Mouse (Mus musculus) liver, adult 2 months (tissue): ENCODE measurements at regions not wholly inside any gene's neighbourhood (a gene's known extent, or its start where the extent isn't known, plus 50 kb on each side); places are given as distances from the start of the nearest gene placed in this dataset.
A peak's percentile ranks its signal among the peaks of the same experiment; 100 is the strongest.

Experiments used
- DNase-seq: peaks from one replicate; pipeline ENCODE4 v3.0.0-alpha.2; 2011; ENCODE audit warnings: low read depth, low spot score; ENCODE audit errors: extremely low read depth
- H3K27ac ChIP-seq: fragments of 200-500 bp; replicated peaks from 2 replicates; pipeline ENCODE4 v1.5.1; 2012; ENCODE audit warnings: low read depth, mild to moderate bottlenecking, control low read depth, inconsistent platforms, low read length; ENCODE audit not compliant: insufficient read depth
- H3K27me3 ChIP-seq: fragments of 200-500 bp; 2 replicates; pipeline ENCODE4 v1.6.1; 2012; ENCODE audit warnings: mild to moderate bottlenecking, moderate library complexity, low read length, inconsistent platforms; ENCODE audit not compliant: control insufficient read depth, insufficient read depth
- H3K36me3 ChIP-seq: fragments of 200-500 bp; 2 replicates; pipeline ENCODE4 v1.6.1; 2012; ENCODE audit warnings: low read length, inconsistent platforms; ENCODE audit not compliant: control insufficient read depth, insufficient read depth
- H3K4me1 ChIP-seq: fragments of 200-500 bp; 2 replicates; pipeline ENCODE4 v1.6.1; 2011; ENCODE audit warnings: low read length; ENCODE audit not compliant: control insufficient read depth, insufficient read depth
- H3K4me3 ChIP-seq: fragments of 200-500 bp; 2 replicates; pipeline ENCODE4 v1.5.1; 2011; ENCODE audit warnings: low read depth, mild to moderate bottlenecking, control low read depth, low read length, moderate library complexity; ENCODE audit not compliant: insufficient read depth
- H3K79me2 ChIP-seq: fragments of 200-500 bp; 2 replicates; pipeline ENCODE4 v1.6.1; 2012; ENCODE audit warnings: inconsistent platforms, mild to moderate bottlenecking, low read length, moderate library complexity; ENCODE audit not compliant: control insufficient read depth, insufficient read depth
- H3K9ac ChIP-seq: fragments of 200-500 bp; 2 replicates; pipeline ENCODE4 v1.6.1; 2012; ENCODE audit warnings: low read depth, mild to moderate bottlenecking, control low read depth, inconsistent platforms, low read length
- CTCF ChIP-seq: fragments of 200-500 bp; IDR thresholded peaks from 2 replicates; pipeline ENCODE4 v1.5.1; 2011; ENCODE audit warnings: low read depth, low read length, control low read depth
- POLR2A ChIP-seq: fragments of 200-500 bp; IDR thresholded peaks from 2 replicates; pipeline ENCODE4 v1.6.1; 2011; ENCODE audit warnings: low read length, control low read depth; ENCODE audit not compliant: insufficient read depth; ENCODE audit errors: extremely low read depth
- WGBS: fragments of 180-500 bp; shearing (Covaris S2); methylation state at CpG from one replicate; pipeline ENCODE4 v1.1.7; 2018; 5-methylcytosine and 5-hydroxymethylcytosine counted together

- Histone ChIP-seq H3K4me3 (no peak overlapping the region), H3K4me1 (no peaks in the 10 kb centered on the region), H3K36me3 (no peaks in the 10 kb centered on the region), H3K9ac (no peak overlapping the region), H3K27ac (no peak overlapping the region), H3K79me2 (no peaks in the 10 kb centered on the region), H3K27me3 (no peaks in the 10 kb centered on the region)
- no peak for TF ChIP-seq CTCF
- no peak for TF ChIP-seq POLR2A
- WGBS, result 48% methylated on average over 12 of the region's 12 CpGs
- peak; percentile 30 for DNase-seq
Observed at GRCm38 (mm10) chrX:12365582-12366323, 205.6 kb upstream of the Bcor start.

DNA sequence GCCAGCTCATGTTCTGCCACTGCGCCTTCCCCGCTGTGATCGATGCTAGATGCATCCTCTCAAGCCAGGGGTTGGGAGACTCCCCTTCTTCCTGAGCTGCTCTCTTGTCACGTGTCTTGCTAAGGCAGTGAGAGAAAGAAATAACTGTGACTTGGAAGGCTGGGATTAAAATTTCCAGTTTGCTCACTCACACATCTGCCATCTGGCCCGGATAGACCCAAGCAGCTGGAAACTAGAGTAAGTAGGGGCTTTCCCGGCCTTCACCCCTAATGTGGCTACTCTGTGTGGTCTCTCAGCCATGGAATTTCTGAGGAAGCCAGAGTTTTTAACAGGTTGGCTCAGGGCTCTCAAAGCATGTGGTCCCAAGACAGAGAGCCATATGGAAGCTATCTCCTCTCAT lies 206.6 kb upstream of the Bcor start:
- TF ChIP-seq CTCF, result no peak
- whole genome bisulfite sequencing, result 92% methylated on average over 6 of the region's 6 CpGs

GRCm38 (mm10) chrX:12373670-12374069 lies 213.5 kb upstream of the Bcor start:
- no peak for TF ChIP-seq CTCF
- no peak for TF ChIP-seq POLR2A
- no peaks in the 10 kb centered on the region for H3K27me3 ChIP-seq
- WGBS, result 91% methylated on average over 6 of the region's 6 CpGs
- H3K27ac ChIP-seq, result no peak overlapping the region
- H3K9ac ChIP-seq, result no peak overlapping the region
- H3K79me2 ChIP-seq, result no peaks in the 10 kb centered on the region
- no peaks in the 10 kb centered on the region for H3K36me3 ChIP-seq
- peaks cover 18% of the 10 kb centered on the region for H3K4me1 ChIP-seq
- H3K4me3 ChIP-seq, result no peak overlapping the region
- DNase-seq, result no peak

More for the DNA sequence above, 206.6 kb upstream of the Bcor start:
- no peak for DNase-seq
- Histone ChIP-seq H3K4me1 (no peaks in the 10 kb centered on the region), H3K27ac (no peak overlapping the region), H3K27me3 (no peaks in the 10 kb centered on the region), H3K9ac (no peak overlapping the region), H3K4me3 (no peak overlapping the region), H3K79me2 (no peaks in the 10 kb centered on the region), H3K36me3 (no peaks in the 10 kb centered on the region)

- Histone ChIP-seq H3K79me2 (no peaks in the 10 kb centered on the region), H3K4me3 (no peak overlapping the region), H3K36me3 (no peaks in the 10 kb centered on the region), H3K9ac (no peak overlapping the region; the same call in 1 of the 2 replicates), H3K27ac (peak overlapping the region; percentile 70), H3K4me1 (peaks cover 18% of the 10 kb centered on the region), H3K27me3 (no peaks in the 10 kb centered on the region)
- TF ChIP-seq CTCF (no peak), POLR2A (no peak)
- 36% methylated on average over 1 of the region's 1 CpGs for WGBS
- DNase-seq, result peak; percentile 23
Observed at GRCm38 (mm10) chrX:12375796-12376195, 211.8 kb upstream of the Atp6ap2 start.

DNA sequence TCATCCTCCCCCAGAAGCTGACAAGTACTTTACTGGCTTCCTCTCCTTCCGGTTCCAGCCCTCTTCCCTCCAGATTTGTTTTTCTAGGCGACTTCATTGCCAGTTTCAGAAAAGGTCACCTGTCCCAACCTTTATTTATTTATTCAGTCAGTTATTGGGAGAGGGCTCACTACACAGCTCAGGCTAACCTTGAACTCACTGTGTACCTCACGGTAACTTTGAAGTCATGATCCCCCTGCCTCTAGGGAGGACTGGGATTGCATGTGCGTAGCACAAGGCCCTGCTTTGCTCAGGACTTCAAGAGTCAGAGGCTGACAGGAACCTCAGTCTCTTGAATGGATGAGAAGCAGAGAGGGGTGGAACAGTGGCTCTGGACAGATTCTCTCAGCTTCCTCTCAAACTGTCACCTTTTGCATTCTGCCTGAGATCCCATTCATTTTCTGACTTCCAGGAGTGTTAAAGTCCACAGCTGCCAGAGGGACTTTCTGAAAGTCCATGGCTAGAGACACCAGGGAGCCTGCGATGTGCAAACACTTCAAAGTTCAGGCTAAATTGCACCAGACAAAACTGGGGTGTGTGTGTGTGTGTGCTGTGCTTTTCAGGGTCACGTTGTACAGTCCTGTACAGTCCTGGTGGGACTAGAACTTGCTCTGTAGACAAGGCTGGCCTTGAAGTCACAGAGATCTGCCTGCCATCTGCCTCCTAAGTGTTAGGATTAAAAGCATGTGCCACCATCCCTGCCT lies 211.2 kb upstream of the Atp6ap2 start:
- TF ChIP-seq CTCF, result no peak
- no peak for TF ChIP-seq POLR2A
- Histone ChIP-seq H3K27ac (peak overlapping the region; percentile 94), H3K4me3 (no peak overlapping the region), H3K79me2 (no peaks in the 10 kb centered on the region), H3K27me3 (no peaks in the 10 kb centered on the region), H3K4me1 (peaks cover 18% of the 10 kb centered on the region), H3K9ac (no peak overlapping the region; the same call in 1 of the 2 replicates), H3K36me3 (no peaks in the 10 kb centered on the region)
- 14% methylated on average over 6 of the region's 6 CpGs for WGBS
- peak; percentile 91 for DNase-seq

DNA sequence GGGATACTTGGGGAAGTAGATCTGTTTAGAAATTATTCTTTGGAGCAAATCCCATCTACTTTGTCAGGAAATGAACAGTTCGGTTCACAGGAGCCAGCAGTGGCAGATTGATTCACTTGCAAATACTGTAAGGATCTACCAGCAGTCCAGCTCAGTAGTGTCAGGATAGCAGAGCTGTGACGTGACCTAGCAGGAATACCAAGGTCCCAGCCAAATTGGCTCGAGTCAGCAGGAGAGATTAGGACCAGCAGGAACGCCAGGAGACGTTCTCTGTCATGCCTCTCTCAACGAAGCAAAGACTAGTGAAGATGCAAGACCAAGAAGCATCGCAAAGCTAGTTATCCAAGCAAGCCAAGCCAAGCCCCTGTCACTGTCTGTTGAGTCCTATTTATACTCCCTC lies 210.2 kb upstream of the Atp6ap2 start:
- peak; percentile 67 for DNase-seq
- Histone ChIP-seq H3K9ac (no peak overlapping the region), H3K79me2 (no peaks in the 10 kb centered on the region), H3K4me3 (no peak overlapping the region), H3K36me3 (no peaks in the 10 kb centered on the region), H3K27me3 (no peaks in the 10 kb centered on the region), H3K4me1 (peaks cover 18% of the 10 kb centered on the region), H3K27ac (no peak overlapping the region)
- TF ChIP-seq CTCF (no peak), POLR2A (no peak)
- 33% methylated on average over 7 of the region's 7 CpGs for WGBS
